Mouse (Mus musculus) left cerebral cortex, adult 18-20 months (tissue): Measurements from ENCODE around the gene Col5a1. TPM values are rescaled to one million over a fixed set of nuclear protein-coding genes. Genes with fewer than 3 reads are reported as not detected.

Source experiments
- DNase-seq, 2 experiments: peaks; one replicate each; pipeline ENCODE4 v3.0.0; 2021 to 2022; ENCODE audit warnings: low spot score in 2 of 2, mixed read lengths in 1 of 2
- total RNA-seq, 2 experiments: library from RNA; stranded (reverse); gene quantifications; 2 replicates each; pipeline ENCODE4 v1.2.3; 2021

Gene Col5a1
- total RNA-seq, 2 experiments from 2014 or later = 7.3 to 8.7 TPM

DNA sequence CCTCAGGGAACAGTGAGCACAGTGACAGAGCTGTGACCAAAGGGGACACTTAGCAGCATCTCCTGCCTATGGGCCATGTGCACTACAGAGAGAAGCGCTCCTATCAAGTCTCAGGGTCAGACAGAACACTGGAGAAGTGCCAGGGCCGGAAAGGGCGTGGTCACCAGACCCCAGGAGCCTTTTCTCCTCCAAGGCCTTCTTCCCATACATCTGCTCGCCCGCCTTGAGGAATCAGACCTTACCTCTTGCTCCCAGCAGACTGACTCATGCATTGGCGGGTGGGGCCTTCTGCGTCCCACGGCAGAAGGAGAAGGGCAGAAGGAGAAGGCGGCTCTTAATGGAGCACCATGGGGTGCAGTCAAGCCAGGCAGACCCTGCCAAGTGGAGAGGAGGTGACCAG, 145.6 kb downstream of the Col5a1 start:
- no peak for DNase-seq

DNA sequence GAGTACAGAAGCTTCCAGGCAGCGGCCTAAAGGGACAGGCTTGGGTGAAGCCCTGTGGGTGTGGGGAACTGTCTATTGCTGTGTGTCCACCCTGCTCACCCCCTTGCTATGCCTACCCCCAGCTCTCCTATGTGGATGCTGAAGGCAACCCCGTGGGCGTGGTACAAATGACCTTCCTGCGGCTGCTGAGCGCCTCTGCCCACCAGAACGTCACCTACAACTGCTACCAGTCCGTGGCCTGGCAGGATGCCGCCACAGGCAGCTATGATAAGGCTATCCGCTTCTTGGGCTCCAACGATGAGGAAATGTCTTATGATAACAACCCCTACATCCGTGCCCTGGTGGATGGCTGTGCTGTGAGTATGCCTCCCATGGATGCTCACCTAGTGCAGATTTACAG, 146.2 kb downstream of the Col5a1 start:
- DNase-seq = no peak

DNA sequence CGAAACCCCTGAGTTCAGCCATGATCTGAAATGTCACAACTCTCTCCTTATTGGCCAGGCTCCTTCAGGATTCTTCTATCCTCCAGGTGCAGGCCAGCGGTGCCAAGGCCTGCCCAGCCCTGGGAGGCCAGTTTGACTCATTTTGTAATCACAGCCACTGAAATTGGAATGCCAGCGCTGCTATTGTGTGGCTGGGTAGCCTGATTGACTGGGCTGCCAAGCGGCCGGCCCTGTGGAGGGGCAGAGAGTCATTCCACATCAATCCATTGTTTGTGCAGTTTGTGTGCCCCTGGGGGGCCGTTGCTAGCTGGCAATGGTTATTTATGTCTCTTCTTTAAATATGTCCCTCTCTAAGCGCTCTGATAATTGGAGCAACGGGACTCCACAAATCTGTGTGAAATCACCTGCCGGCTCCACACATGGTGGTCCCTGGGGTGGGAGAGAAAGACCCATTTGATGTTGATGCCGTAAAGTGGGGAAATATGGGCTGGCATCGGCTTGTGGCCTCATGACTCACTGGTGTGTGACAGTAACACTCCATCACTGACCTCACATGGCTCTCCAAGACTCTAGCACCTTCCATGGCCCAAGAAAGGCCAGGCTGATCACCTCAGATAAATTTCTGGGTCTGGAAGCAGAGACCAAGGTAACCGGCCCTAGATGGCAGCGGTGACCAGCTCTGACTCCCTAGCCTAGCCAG, 147.9 kb downstream of the Col5a1 start:
- no peak for DNase-seq

DNA sequence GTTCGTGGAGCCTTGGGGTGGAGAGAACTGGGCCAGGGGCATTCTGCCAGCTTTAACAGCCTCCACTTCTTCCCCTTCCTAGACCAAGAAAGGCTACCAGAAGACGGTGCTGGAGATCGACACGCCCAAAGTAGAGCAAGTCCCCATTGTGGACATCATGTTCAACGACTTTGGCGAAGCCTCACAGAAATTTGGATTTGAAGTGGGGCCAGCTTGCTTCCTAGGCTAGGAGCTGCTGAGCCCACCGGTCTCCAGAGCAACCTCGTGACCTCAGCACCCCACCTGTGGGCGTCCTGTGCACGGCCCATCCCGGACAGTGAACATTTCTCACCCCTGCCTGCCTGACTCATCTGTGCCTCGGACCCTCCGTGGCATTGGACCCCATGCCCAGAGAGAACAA, 150.6 kb downstream of the Col5a1 start:
- no peak for DNase-seq

DNA sequence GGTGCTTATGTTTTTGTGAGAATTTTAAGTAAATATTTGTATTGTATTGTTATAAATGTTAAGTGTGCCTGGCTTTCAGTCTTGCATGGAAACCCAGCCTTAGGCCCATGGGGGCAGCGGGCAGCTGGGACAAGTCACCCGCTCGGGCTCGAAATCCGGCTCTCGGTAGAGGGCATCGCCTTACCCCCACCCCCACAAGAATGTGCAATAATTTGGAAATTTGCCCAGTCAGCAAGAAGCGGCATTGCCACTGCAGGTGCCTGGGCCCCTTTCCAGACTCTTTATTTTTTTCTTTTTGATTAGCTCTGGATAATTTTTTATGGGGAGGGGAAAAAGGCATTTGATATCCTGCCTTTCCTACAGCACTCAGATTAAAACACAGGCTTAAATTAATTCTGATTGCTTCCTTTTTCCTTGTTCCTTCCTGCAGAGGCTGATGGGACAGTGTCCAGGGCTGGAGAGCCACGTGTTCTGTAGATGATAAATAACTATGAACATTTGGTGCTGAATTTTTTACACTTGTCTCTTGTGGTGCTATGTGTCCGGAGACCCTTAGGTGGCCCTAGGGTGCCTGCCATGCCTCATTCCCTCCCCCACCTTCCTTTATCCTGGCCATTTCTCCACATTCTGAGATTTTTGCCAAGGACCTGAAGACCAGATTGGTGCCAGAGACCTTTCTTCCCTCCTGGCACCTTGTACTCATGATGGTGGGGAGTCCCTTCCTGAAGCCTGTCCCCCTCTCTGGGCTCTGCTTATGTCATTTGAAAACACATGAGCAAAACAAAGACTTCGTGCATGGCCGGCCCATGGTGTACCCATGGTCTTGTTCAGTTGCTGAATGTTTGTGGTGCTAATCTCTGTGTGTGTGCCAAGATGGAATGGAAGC, 151.5 kb downstream of the Col5a1 start:
- no peak for DNase-seq

DNA sequence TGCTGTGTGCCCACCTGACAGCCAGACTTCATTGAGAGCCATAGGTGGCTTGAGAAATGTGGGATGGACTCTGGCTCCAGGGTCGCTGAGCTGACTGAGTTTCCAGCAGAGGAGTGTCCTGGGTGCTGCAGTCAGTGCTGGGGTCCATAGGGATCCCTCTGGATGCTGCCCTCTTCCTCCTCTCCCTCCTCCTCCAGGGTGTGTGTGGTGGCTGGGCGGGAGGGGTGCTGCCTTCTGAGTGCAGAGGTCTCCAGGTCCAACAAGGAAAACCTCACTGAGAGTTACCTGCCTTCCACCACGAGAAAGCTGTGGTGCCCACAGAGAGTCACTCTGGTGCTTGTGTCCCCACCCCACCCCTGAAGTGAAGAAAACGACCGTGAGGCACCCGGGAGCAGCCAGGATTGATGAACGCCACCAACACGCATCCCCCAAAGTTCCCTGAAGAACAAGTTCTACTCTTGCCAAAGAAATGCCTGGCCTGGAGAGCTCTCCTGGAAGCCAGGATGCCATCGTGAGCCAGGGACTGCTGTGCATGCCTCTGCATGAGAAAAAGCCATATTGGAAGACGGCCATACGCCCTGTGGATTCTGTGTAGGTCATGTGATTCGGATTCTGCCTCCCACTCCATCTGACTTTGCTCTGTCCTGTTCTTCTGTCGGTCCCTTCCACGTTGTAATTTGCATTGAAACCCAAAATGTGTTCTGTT, 152.3 kb downstream of the Col5a1 start:
- peak; percentile 25 to 66 for DNase-seq

DNA sequence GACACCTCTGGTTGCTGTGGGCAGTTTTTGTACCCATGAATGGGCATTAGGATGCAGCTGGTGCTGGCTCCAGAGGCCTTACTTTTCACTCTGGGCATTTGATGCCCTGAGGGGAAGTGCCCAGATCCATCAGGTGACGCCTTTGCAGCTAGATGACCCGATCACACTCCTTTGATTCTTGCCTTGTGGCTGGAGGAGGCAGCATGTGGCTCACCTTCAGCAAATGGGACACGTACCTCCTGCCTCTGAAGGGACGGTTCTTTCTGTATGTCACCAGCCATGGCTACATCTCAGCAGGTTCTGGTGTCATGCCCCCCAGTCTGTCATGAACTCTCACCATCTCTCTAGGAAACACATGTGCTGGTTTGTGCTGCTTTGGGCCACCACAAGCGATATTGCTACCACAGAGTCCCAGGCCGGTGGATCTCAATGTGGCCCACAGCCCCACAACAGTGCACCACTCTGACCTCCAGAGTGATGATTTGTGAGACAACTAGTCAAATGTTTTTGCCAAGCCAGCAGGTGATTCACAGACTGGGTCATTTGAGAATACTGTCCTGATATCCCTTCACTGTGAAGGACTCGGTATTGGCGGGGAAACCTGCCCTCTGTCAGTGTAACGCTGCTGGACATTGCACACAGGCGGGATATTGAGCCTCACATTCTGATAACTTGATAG, 153.6 kb downstream of the Col5a1 start:
- no peak for DNase-seq

DNA sequence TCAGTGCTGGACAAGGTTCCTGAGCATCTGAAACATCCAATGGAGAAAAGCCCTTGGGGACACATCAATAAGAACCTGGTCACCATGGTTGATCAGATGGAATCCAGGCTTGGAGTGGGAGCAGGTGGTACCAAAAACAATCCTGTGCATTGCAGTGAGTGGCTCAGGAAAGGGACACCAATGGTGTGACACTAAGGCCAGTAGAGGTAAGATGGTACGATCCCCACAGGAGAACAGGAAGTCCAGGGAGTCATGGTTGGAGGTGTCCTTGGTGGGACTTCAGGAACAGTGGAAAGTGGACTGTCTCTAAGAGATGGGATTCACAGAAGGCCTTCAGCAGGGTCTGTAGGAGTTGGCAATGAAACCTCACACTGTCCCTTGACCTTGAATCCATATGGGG, 154.2 kb downstream of the Col5a1 start:
- DNase-seq = no peak

DNA sequence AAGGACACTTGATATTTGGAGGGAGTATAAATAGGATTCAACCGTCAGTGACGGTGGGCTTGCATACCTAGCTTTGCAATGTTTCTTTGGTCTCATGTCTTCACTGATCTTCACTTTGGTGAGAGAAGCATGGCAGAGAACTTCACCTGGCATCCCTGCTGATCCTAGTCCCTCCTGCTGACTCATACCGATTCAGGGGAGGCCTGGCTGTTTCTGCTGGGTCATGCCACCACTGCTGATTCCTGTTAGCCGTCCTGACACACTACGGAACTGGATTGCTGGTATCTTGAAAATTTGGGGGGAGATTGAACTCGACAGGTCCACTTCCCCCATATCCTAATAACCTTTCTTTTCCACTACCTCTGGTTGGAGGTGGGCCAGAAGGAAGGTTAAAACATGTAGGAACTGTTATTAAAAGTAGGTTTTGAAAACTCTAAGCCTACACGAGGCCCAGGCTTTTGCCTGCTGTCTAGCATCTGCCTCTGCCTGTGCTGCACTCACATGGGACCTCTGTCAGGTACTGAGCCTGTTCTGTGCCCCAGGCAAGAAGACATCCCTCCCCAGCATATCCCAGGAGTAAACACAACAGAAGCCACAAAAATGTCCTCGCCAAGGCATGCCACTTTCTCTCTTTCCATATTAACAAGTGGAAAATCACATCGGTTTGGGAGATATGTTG, 158.8 kb downstream of the Col5a1 start:
- no peak for DNase-seq

DNA sequence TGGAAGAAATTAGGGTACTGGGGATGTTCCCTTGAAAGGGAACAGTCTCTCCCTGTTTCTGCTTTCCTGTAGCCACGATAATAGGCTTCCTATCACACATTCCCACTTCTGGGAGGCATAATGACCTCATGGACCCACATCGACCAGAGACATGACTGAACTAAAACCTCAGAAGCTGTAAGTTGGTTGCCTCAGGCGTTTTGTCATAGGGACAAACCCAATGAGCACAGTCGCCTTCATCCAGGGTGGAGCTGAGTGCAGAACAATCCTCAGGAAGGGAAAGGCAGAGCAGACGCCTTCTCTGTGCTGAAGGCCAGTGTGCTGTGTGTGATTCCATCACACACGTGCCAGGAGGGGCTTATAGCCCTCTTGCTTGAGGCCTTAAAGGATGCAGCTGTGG, 160.1 kb downstream of the Col5a1 start:
- DNase-seq = no peak

DNA sequence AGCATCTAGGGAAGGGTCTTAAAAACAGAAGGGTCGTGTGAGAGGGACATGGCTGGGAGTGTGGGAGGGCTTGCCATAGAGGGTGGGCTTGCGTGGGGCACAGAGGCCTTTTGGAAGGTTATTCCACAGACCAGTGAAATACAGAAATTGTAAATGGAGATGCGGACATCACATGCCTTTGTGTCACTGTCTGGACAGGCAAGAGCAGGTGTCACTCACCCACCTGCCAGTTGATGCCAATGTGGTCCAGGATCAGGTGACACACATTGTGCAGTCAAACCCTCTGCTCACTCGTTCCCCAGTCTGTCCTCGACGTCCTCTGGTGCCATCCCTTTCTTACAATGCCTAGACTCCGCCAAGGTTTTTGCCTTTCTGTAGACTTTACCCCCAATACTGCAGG, 160.9 kb downstream of the Col5a1 start:
- no peak for DNase-seq

DNA sequence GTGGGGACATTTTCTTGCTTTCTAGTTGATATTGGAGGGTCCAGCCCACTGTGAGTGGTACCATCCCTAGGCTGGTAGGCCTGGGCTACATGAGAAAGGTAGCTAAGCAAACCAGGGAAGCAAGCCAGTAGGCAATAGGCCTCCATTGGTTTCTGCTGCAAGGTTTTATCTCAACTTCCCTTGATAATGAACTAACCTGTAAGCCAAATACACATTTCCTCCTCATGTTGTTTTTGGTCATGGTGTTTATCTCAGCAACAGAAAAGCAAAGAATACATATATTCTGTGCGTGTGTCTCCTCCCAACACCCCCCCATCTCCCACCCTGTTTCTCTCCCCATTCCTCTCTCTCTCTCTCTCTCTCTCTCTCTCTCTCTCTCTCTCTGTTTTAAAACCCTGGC, 173.7 kb downstream of the Col5a1 start:
- no peak for DNase-seq

DNA sequence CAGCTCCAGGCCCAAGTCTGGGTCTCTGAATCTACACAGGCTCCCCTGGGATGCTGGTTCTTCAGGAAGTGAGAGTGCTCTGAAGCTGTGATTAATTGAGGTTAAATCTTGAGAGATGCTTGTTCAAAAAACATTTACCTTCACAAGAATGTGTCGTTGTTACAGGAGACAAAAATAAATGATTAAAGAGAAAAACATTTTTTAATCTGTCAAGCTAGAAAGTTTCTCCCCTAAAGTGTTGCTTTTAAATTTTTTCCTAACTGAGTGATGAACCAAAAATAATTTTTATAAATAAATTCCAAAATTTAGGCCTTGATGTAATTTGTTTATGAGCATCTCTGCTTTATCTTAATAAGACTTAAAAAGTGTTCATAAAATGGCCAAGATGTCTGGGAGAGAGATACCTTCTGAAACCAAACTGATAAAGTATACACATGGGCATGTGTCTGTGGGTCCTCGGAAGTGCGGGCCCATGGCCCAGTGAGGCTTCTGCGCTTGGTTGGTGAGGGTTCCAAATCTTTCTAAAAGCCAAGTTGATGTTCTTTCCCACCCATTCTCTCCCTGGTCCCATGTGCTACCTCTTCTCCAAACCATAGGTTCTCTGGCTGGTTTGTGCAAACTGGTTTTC, 177.6 kb downstream of the Col5a1 start:
- no peak for DNase-seq

DNA sequence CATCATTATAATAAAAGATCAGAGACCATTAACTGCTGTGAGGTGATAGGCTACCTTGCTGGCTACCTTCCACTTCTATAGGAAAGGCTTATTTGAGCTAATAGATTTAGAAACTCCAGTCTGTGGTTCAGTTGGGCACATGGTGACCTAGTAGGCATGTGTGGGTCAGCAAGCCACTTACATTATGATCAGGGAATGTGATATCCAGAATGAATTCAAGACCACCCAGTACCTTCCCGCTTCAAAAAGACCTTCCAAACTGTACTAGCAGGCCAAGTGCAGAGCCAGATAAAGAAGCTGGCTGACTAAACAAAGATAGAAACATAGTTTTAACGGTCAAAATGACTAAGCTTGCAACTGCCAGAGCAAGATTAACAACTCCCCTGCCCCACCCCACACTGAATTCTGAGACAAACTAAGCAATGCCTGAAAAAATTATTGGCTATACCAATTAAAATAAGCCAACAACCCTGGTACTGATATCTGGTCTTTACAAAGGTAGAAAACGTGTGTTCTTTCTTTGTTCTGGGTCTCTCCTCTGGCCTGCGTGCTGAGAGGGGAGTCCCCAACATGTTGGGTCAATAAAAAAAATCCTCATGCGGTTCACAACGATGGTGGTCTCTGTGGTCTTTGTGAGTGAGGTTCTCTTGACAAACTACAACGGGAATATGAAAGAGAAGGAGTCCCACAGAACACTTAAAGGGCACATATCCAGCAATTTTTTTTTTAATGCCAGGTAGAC, 178.3 kb downstream of the Col5a1 start:
- no peak for DNase-seq

DNA sequence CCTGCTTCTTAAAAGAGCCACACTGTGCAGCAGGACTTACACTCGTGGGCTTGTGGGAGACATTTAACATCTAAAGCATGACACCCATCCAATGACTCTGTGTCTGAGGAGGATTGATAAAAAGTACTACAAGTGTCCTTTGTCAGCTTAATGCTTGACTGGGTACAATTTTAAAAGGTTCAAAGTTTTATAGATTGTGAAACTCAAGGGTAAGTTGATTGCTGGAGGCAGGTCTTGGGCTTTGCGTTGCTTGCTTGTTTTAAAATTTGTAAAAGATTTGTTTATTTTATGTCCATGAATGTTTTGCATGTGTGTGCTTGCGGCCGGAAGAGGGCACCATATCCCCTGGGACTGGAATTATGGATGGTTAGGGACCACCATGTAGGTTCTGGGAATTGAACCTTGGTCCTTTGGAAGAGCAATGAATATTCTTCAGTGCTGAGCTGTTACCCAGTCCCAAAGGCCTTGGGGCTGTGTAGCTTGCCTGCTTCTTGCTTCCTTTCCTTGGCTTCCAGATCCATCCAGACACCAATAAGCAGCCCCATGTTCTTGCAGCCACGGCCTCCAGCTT, 178.9 kb downstream of the Col5a1 start:
- no peak for DNase-seq

DNA sequence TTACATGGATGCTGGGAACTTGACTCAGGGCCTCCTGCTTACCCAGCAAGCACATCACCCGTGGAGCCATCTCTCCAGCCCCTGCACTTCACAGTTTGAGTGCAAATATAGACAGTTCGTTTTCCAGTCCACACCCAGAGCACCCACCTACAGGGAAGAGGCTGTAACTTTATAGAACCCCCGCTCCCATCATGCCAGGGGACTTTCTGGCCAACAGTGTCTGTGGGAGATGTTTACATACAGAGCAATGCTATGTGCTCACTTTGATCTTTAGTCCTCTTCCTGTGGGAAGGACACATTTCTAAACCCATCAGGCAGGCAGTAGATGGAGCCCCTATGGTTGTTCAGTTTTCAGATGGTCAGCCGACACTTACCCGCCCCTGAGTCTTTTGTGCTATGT, 180.5 kb downstream of the Col5a1 start:
- peak in 1 of 2 experiments; percentile 26 for DNase-seq

DNA sequence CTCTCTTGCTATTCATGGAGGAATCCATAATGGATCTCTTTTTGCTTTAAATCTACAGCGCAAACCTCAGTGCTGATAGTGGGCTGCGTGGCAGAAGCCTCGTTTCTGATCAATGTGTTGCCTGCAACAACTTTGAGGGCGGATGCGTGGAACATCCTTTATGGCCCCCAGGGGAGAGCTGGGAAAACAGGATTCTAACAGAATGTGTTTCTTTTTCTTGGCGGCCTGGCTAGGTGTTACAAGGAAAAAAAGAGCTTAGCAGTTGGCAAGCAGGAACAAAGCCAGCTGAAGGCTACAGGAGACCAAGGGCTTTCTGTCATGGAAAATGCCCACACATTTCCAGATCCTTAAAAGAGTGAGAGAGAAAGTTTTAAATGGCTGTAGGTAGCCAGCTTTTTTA, 180.9 kb downstream of the Col5a1 start:
- peak; percentile 63 to 75 for DNase-seq

DNA sequence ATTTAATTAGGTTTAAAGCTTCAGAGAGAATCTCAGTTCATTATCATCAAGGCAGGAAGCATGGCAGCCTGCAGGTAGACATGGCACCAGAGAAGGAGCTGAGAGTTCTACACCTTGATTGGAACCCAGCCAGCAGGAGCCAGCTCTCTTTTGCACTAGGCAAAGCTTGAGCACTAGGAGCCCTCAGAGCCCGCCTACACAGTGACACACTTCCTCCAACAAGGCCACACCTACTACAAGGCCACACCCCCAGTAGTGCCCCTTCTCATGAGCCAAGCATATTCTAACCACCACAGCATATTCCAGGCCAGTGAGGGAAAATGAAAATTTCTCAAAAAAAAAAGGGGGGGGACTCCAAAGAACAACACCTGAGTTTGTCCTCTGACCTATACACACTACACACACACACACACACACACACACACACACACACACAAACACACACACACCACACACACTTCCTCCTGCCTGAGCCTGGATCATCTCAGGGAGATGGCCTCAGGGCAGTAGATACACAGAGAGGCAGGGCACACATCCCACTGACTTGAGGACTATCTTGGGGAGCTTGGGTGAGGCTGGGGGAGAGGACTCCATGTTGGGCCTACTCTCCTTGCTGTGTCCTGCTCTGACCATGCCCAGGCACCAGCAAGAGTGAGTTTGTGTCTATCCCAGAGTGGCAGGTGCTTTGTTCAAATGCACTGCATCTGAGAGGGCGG, 181.8 kb downstream of the Col5a1 start:
- no peak for DNase-seq

DNA sequence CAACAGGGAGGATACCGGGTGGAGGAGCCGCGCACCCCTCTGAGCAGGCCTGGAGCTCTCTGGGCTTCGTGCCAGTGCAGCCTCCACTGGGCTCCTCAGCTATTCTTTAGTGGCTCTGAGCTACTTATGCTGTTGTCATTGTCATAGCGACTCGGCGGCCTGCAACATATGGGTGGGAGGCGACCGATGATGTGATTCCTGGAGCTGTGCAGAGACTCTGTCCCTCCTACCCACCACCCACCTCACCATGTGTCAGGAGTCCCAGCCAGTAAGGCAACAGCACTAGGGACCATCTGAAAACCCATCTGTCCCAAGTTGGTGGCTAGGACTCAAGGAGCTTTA, 182.3 kb downstream of the Col5a1 start:
- peak; percentile 92 to 95 for DNase-seq
